Mouse (Mus musculus): ENCODE data around the gene Bcl2l13. TPM values are rescaled to one million over a fixed set of nuclear protein-coding genes. Genes with fewer than 3 reads are reported as not detected.

The Bcl2l13 gene
- polyA plus RNA-seq, 1 experiment from 2014 or later: 31.3 TPM

DNA sequence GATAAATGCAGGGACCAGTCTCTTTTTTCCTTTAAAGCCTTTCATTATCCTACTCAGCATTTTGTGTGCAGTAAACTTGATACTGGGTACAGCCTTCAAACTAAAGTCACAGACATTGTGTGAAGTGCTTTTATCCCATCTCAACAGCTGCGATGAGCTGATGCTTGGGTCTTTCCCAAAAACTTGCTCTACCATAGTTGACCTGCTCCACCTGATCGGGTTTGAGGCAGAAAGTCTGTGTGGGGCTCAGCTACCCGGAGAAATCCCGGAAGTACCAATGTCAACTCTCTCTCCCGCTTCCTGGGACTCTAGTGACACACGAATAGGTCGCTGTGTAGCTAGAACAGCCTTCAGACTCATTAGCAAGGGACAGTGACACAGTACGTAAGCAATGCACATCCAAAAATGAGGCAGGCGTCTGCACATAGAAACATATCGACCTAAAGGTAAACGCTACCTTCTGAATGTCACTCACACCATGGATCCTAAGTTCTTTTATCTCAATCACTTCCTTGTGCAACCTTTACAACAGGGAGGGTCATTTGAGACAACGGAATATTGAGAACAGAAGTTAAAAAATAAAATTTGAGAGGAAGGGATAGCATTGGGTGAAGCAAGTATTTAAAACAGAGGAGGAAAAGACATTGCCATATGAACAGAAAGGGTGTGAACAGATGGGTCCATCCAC is 102.9 kb downstream of the Bcl2l13 start:
- Histone ChIP-seq H3K9me3 (replicated peaks; ENCODE audit: control insufficient read depth, low read length) (no peaks in the 10 kb centered on the region), H3K4me2 (ENCODE audit: low read length) (no peak overlapping the region), H3K27ac (ENCODE audit: low read depth, low read length) (no peak overlapping the region), H3K27me3 (replicated peaks; ENCODE audit: control insufficient read depth, insufficient read depth, low read length) (no peaks in the 10 kb centered on the region), H3K9ac (ENCODE audit: low read length) (no peak overlapping the region), H3K36me3 (ENCODE audit: control insufficient read depth, insufficient read depth, low read length) (peaks cover 21% of the 10 kb centered on the region; the same call in 1 of the 2 replicates), H3K4me3 (ENCODE audit: low read depth, low read length) (no peak overlapping the region), H3K4me1 (ENCODE audit: control insufficient read depth, insufficient read depth, low read length) (no peaks in the 10 kb centered on the region)
- ATAC-seq (no peak), DNase-seq (ENCODE audit: low spot score) (no peak)
- 95% methylated on average over 12 of the region's 12 CpGs for WGBS

DNA sequence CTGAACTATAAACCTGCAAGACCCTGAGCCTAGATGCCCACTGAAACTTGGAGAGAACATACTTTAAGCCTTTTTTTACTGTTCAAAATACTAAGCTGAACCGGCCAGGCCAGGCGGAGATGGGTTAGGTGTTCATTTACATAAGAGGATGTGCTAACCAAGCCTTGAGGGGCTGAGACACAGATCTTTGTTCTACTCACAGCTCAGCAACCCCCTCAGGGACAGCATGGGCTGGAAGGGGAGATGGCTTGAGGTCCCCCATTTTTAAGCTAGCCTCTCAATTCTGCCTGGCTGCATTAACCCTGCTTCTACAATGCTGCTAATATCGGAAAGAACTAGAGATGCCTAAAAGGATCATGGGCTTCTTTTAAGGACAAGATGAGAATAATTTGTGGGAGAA is 103.8 kb downstream of the Bcl2l13 start:
- no peak overlapping the region for H3K4me3 ChIP-seq (ENCODE audit: low read depth, low read length)
- no peak for DNase-seq (ENCODE audit: low spot score)
- H3K4me1 ChIP-seq (ENCODE audit: control insufficient read depth, insufficient read depth, low read length): no peaks in the 10 kb centered on the region
- no peaks in the 10 kb centered on the region for H3K27me3 ChIP-seq (replicated peaks; ENCODE audit: control insufficient read depth, insufficient read depth, low read length)
- H3K9ac ChIP-seq (ENCODE audit: low read length): no peak overlapping the region
- H3K4me2 ChIP-seq (ENCODE audit: low read length): no peak overlapping the region
- WGBS: 86% methylated on average over 3 of the region's 3 CpGs
- no peak overlapping the region for H3K27ac ChIP-seq (ENCODE audit: low read depth, low read length)
- H3K9me3 ChIP-seq (replicated peaks; ENCODE audit: control insufficient read depth, low read length): no peaks in the 10 kb centered on the region
- no peak for ATAC-seq
- peaks cover 12% of the 10 kb centered on the region; the same call in 1 of the 2 replicates for H3K36me3 ChIP-seq (ENCODE audit: control insufficient read depth, insufficient read depth, low read length)

- Histone ChIP-seq H3K4me2 (ENCODE audit: low read length) (no peak overlapping the region), H3K4me1 (ENCODE audit: control insufficient read depth, insufficient read depth, low read length) (no peaks in the 10 kb centered on the region), H3K4me3 (ENCODE audit: low read depth, low read length) (no peak overlapping the region), H3K27ac (ENCODE audit: low read depth, low read length) (no peak overlapping the region), H3K9ac (ENCODE audit: low read length) (no peak overlapping the region), H3K36me3 (ENCODE audit: control insufficient read depth, insufficient read depth, low read length) (peaks cover 12% of the 10 kb centered on the region; the same call in 1 of the 2 replicates), H3K9me3 (replicated peaks; ENCODE audit: control insufficient read depth, low read length) (no peaks in the 10 kb centered on the region), H3K27me3 (replicated peaks; ENCODE audit: control insufficient read depth, insufficient read depth, low read length) (no peaks in the 10 kb centered on the region)
- whole genome bisulfite sequencing: 90% methylated on average over 7 of the region's 7 CpGs
- DNase-seq (ENCODE audit: low spot score) (no peak), ATAC-seq (no peak)
Measured at GRCm38 (mm10) chr6:120940446-120941083, 104.6 kb downstream of the Bcl2l13 start.

DNA sequence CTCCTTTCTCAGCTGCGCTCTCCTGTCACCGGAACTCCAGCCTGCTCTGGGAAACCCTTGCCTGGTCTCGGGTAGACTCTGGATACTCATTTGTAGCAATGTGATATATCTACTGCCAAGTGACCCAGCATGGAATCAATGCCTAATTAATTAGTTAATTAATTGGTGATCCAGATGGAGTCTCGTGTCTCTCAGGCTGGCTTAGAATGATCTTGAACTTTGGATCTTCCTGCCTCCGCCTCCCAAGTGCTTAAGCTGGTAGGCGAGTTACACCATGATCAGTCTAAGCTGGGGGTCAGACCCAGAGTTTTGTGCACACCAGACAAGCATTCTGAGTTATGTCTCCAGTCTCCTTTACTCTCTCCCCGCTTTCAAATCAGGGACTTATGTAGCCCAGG is 105.1 kb downstream of the Bcl2l13 start:
- H3K36me3 ChIP-seq (ENCODE audit: control insufficient read depth, insufficient read depth, low read length): peaks cover 12% of the 10 kb centered on the region; the same call in 1 of the 2 replicates
- H3K4me2 ChIP-seq (ENCODE audit: low read length): no peak overlapping the region
- no peaks in the 10 kb centered on the region for H3K27me3 ChIP-seq (replicated peaks; ENCODE audit: control insufficient read depth, insufficient read depth, low read length)
- no peak overlapping the region for H3K27ac ChIP-seq (ENCODE audit: low read depth, low read length)
- ATAC-seq (no peak), DNase-seq (ENCODE audit: low spot score) (peak; percentile 10)
- 61% methylated on average over 7 of the region's 7 CpGs for WGBS
- H3K9me3 ChIP-seq (replicated peaks; ENCODE audit: control insufficient read depth, low read length): no peaks in the 10 kb centered on the region
- H3K4me3 ChIP-seq (ENCODE audit: low read depth, low read length): no peak overlapping the region
- no peaks in the 10 kb centered on the region for H3K4me1 ChIP-seq (ENCODE audit: control insufficient read depth, insufficient read depth, low read length)
- H3K9ac ChIP-seq (ENCODE audit: low read length): no peak overlapping the region

- H3K4me1 ChIP-seq (ENCODE audit: control insufficient read depth, insufficient read depth, low read length): no peaks in the 10 kb centered on the region
- DNase-seq (ENCODE audit: low spot score) (no peak), ATAC-seq (no peak)
- H3K9me3 ChIP-seq (replicated peaks; ENCODE audit: control insufficient read depth, low read length): no peaks in the 10 kb centered on the region
- H3K27ac ChIP-seq (ENCODE audit: low read depth, low read length): no peak overlapping the region
- H3K4me3 ChIP-seq (ENCODE audit: low read depth, low read length): no peak overlapping the region
- no peak overlapping the region for H3K4me2 ChIP-seq (ENCODE audit: low read length)
- no peaks in the 10 kb centered on the region for H3K27me3 ChIP-seq (replicated peaks; ENCODE audit: control insufficient read depth, insufficient read depth, low read length)
- H3K9ac ChIP-seq (ENCODE audit: low read length): no peak overlapping the region
- peaks cover 17% of the 10 kb centered on the region; the same call in 1 of the 2 replicates for H3K36me3 ChIP-seq (ENCODE audit: control insufficient read depth, insufficient read depth, low read length)
- 88% methylated on average over 13 of the region's 13 CpGs for WGBS
Measured at GRCm38 (mm10) chr6:120941575-120941974, 105.6 kb downstream of the Bcl2l13 start.

Small RNAs within 50 kb of the gene (microRNA-seq; reads per million reads assigned to microRNA genes)
- gene Gm25193: not detected

Other genes starting within 250 kb of the Bcl2l13 start
- gene Cecr2, start 169.8 kb upstream of the Bcl2l13 start, polyA plus RNA-seq (2014; fragmentation: Nextera tagmentation; extraction: Ambion mirVana): 5.3 and 5.6 TPM in 2 replicates
- 2.0 and 3.0 TPM in 2 replicates for gene Slc25a18, start 62.6 kb upstream of the Bcl2l13 start, polyA plus RNA-seq (2014; fragmentation: Nextera tagmentation; extraction: Ambion mirVana)
- 255 and 275 TPM in 2 replicates for gene Atp6v1e1, start 13.4 kb upstream of the Bcl2l13 start, polyA plus RNA-seq (2014; fragmentation: Nextera tagmentation; extraction: Ambion mirVana)
- gene Bid, start 80.6 kb downstream of the Bcl2l13 start, polyA plus RNA-seq (2014; fragmentation: Nextera tagmentation; extraction: Ambion mirVana): 28.9 and 29.5 TPM in 2 replicates

Measured in forebrain, embryonic 14.5 days (tissue).